Mouse (Mus musculus) retina, postnatal 7 days (tissue): ENCODE measurements at regions not wholly inside any gene's neighbourhood (a gene's known extent, or its start where the extent isn't known, plus 50 kb on each side); places are given as distances from the start of the nearest gene placed in this dataset.

ENCODE experiments used
- DNase-seq: peaks from one replicate; pipeline ENCODE4 v3.0.0-alpha.2; 2012; ENCODE audit warnings: low read depth, low spot score

- DNase-seq = no peak
Observed at GRCm38 (mm10) chr11:45058658-45059057, 441.5 kb downstream of the Ebf1 start.

- no peak for DNase-seq
Observed at GRCm38 (mm10) chr11:45066592-45066991, 449.5 kb downstream of the Ebf1 start.

- DNase-seq = no peak
Observed at GRCm38 (mm10) chr11:45070280-45070679, 453.2 kb downstream of the Ebf1 start.

GRCm38 (mm10) chr11:45071195-45071594 lies 454.1 kb downstream of the Ebf1 start:
- DNase-seq = no peak

GRCm38 (mm10) chr11:45084506-45085037 lies 467.5 kb downstream of the Ebf1 start:
- DNase-seq = no peak

- DNase-seq = no peak
Observed at GRCm38 (mm10) chr11:45085145-45085544, 468.0 kb downstream of the Ebf1 start.

GRCm38 (mm10) chr11:45087186-45087915 lies 470.2 kb downstream of the Ebf1 start:
- DNase-seq = no peak

GRCm38 (mm10) chr11:45088286-45088685 lies 471.2 kb downstream of the Ebf1 start:
- no peak for DNase-seq

- DNase-seq = no peak
Observed at GRCm38 (mm10) chr11:45089561-45089960, 472.4 kb downstream of the Ebf1 start.

GRCm38 (mm10) chr11:45103498-45104336 lies 486.6 kb downstream of the Ebf1 start:
- peak; percentile 9 for DNase-seq

GRCm38 (mm10) chr11:45116702-45117101 lies 499.6 kb downstream of the Ebf1 start:
- DNase-seq = no peak

- no peak for DNase-seq
Observed at GRCm38 (mm10) chr11:45123276-45123675, 506.2 kb downstream of the Ebf1 start.

GRCm38 (mm10) chr11:45136781-45137180 lies 519.7 kb downstream of the Ebf1 start:
- no peak for DNase-seq

- DNase-seq = no peak
Observed at GRCm38 (mm10) chr11:45138351-45138975, 521.3 kb downstream of the Ebf1 start.

GRCm38 (mm10) chr11:45140490-45140889 lies 523.4 kb downstream of the Ebf1 start:
- DNase-seq = no peak

- no peak for DNase-seq
Observed at GRCm38 (mm10) chr11:45154070-45154469, 537.0 kb downstream of the Ebf1 start.

- no peak for DNase-seq
Observed at GRCm38 (mm10) chr11:45154497-45154896, 537.4 kb downstream of the Ebf1 start.

GRCm38 (mm10) chr11:45155782-45156181 lies 538.7 kb downstream of the Ebf1 start:
- no peak for DNase-seq

- DNase-seq = no peak
Observed at GRCm38 (mm10) chr11:45158282-45158681, 541.2 kb downstream of the Ebf1 start.

GRCm38 (mm10) chr11:45160871-45161270 lies 543.8 kb downstream of the Ebf1 start:
- DNase-seq = no peak

- DNase-seq = no peak
Observed at GRCm38 (mm10) chr11:45173546-45173945, 556.4 kb downstream of the Ebf1 start.

GRCm38 (mm10) chr11:45174071-45174470 lies 557.0 kb downstream of the Ebf1 start:
- DNase-seq = no peak
